Mouse (Mus musculus) limb, embryonic 13.5 days (tissue): Measurements from ENCODE around the gene Malsu1. TPM values are rescaled to one million over a fixed set of nuclear protein-coding genes. Genes with fewer than 3 reads are reported as not detected.

Experiments used
- ATAC-seq: fragments of 200-750 bp; cut with Nextera tagmentation; 2 replicates; pipeline ENCODE4 v1.8.0; 2017; ENCODE audit warnings: low read depth, moderate number of reproducible peaks, moderate TSS enrichment; ENCODE audit not compliant: low FRiP score
- H3K27ac ChIP-seq: fragments of 300-500 bp; sonication (generic); 2 replicates; pipeline ENCODE4 v1.5.1; 2015; ENCODE audit warnings: inconsistent platforms, mild to moderate bottlenecking, moderate library complexity
- H3K27me3 ChIP-seq: fragments of 300-500 bp; sonication (generic); 2 replicates; pipeline ENCODE4 v1.6.1; 2015; ENCODE audit warnings: mild to moderate bottlenecking, inconsistent platforms
- H3K36me3 ChIP-seq: fragments of 300-500 bp; sonication (generic); 2 replicates; pipeline ENCODE4 v1.6.1; 2015; ENCODE audit warnings: inconsistent platforms, mild to moderate bottlenecking, moderate library complexity
- H3K4me1 ChIP-seq: fragments of 300-500 bp; sonication (generic); 2 replicates; pipeline ENCODE4 v1.6.1; 2015; ENCODE audit warnings: inconsistent platforms
- H3K4me2 ChIP-seq: fragments of 300-500 bp; sonication (generic); replicated peaks from 2 replicates; pipeline ENCODE4 v1.6.1; 2015; ENCODE audit warnings: inconsistent platforms, mild to moderate bottlenecking, moderate library complexity
- H3K4me3 ChIP-seq: fragments of 300-500 bp; sonication (generic); 2 replicates; pipeline ENCODE4 v1.5.1; 2015; ENCODE audit warnings: moderate library complexity, mild to moderate bottlenecking, inconsistent platforms
- H3K9ac ChIP-seq: fragments of 300-500 bp; sonication (generic); 2 replicates; pipeline ENCODE4 v1.6.1; 2015; ENCODE audit warnings: mild to moderate bottlenecking, inconsistent platforms
- H3K9me3 ChIP-seq: fragments of 300-500 bp; sonication (generic); 2 replicates; pipeline ENCODE4 v1.6.1; 2016; ENCODE audit warnings: inconsistent platforms
- WGBS: fragments of 180-500 bp; shearing (Covaris S2); methylation state at CpG from one replicate; pipeline ENCODE4 v1.1.7; 2015; 5-methylcytosine and 5-hydroxymethylcytosine counted together
- polyA plus RNA-seq: library from polyadenylated mRNA; unstranded; fragments of >200 nt; fragmentation: Nextera tagmentation; extraction: Ambion mirVana; gene quantifications from 2 replicates; pipeline ENCODE4 v1.2.1, GENCODE M21; 2015

The Malsu1 gene
- polyA plus RNA-seq, 1 experiment from 2014 or later, result 72.7 TPM

- Histone ChIP-seq H3K4me3 (no peak overlapping the region), H3K9me3 (no peaks in the 10 kb centered on the region), H3K27me3 (no peaks in the 10 kb centered on the region), H3K36me3 (peaks cover 34% of the 10 kb centered on the region), H3K4me2 (no peak overlapping the region), H3K4me1 (peaks cover 8% of the 10 kb centered on the region), H3K27ac (no peak overlapping the region), H3K9ac (no peak overlapping the region)
- WGBS, result 76% methylated on average over 8 of the region's 8 CpGs
- no peak for ATAC-seq
These were observed 44.9 kb downstream of the Malsu1 start for GRCm38 (mm10) chr6:49118446-49118845.

- no peak overlapping the region for H3K27ac ChIP-seq
- no peak for ATAC-seq
These were observed 46.0 kb downstream of the Malsu1 start for GRCm38 (mm10) chr6:49119462-49120135.

GRCm38 (mm10) chr6:49120370-49120769, 46.8 kb downstream of the Malsu1 start:
- Histone ChIP-seq H3K36me3 (peaks cover 36% of the 10 kb centered on the region), H3K9ac (no peak overlapping the region), H3K27me3 (no peaks in the 10 kb centered on the region), H3K27ac (no peak overlapping the region), H3K4me3 (no peak overlapping the region), H3K4me1 (no peaks in the 10 kb centered on the region), H3K9me3 (no peaks in the 10 kb centered on the region), H3K4me2 (no peak overlapping the region)
- no peak for ATAC-seq
- WGBS, result 87% methylated on average over 3 of the region's 3 CpGs

More at GRCm38 (mm10) chr6:49119462-49120135, 46.0 kb downstream of the Malsu1 start:
- Histone ChIP-seq H3K4me1 (no peaks in the 10 kb centered on the region), H3K4me3 (no peak overlapping the region), H3K9ac (no peak overlapping the region), H3K9me3 (no peaks in the 10 kb centered on the region), H3K27me3 (no peaks in the 10 kb centered on the region), H3K36me3 (peaks cover 34% of the 10 kb centered on the region), H3K4me2 (no peak overlapping the region)
- WGBS, result 82% methylated on average over 1 of the region's 1 CpGs

- no peak for ATAC-seq
- Histone ChIP-seq H3K36me3 (peaks cover 27% of the 10 kb centered on the region), H3K4me3 (no peak overlapping the region), H3K9me3 (no peaks in the 10 kb centered on the region), H3K9ac (no peak overlapping the region), H3K4me1 (no peaks in the 10 kb centered on the region; the same call in 1 of the 2 replicates), H3K4me2 (no peak overlapping the region), H3K27me3 (no peaks in the 10 kb centered on the region), H3K27ac (no peak overlapping the region)
These were observed 56.7 kb downstream of the Malsu1 start for GRCm38 (mm10) chr6:49130328-49130727.

DNA sequence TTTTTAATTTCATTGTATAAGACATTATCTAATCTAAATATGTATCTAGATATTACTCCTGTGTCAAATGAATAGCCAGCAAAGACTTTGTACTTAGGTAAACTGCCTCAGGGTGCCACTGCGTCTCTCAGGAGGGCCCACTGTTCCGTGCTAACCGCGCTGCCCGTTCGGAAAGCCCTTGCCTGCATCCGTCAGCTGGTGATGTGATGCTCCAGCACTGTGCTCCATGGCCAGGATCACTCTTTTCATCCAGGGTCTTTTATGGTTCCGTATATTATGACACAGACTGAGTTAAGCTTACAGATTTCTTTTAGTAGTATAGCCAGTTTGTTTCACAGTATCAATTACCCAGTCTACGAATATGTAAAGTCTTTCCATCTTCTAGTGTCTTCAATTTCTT, 58.3 kb downstream of the Malsu1 start:
- ATAC-seq, result no peak
- Histone ChIP-seq H3K27ac (no peak overlapping the region), H3K9ac (no peak overlapping the region), H3K9me3 (no peaks in the 10 kb centered on the region), H3K4me1 (peaks cover 8% of the 10 kb centered on the region), H3K36me3 (peaks cover 20% of the 10 kb centered on the region), H3K4me3 (no peak overlapping the region), H3K27me3 (no peaks in the 10 kb centered on the region), H3K4me2 (no peak overlapping the region)
- 85% methylated on average over 9 of the region's 9 CpGs for WGBS

DNA sequence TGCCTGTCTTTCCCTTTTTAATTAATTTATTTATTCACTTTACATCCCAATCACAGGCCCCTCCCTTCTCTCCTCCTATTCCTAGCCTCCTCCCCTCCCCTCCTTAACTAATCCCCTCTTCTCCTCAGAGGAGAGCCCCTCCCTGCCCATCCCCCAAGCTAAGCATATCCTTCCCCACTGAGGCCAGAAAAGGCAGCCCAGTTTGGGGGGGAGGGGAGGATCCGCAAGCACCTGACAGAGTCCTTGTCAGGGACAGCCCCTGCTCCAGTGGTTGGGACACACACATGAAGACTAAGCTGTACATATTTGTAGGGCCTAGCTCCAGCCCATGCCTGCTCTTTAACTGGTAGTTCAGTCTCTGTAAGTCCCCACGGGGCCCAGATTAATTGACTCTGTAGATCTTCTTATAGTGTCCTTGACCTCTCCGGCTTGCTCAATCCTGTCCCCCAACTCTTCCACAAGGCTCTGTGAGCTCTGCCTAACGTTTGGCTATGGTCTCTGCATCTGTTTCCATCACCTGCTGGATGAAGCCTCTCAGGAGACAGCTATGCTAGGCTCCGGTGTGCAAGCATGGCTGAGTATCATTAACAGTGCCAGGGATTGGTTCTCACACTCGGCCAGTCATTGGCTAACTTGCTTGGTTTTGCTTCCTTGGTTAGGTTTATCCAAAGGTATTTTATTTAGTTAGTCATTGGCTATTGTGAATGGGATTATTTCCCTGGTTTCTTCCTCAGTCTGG, 58.9 kb downstream of the Malsu1 start:
- Histone ChIP-seq H3K4me2 (no peak overlapping the region), H3K36me3 (peaks cover 16% of the 10 kb centered on the region), H3K4me3 (no peak overlapping the region), H3K27ac (no peak overlapping the region), H3K4me1 (peaks cover 8% of the 10 kb centered on the region), H3K9me3 (no peaks in the 10 kb centered on the region), H3K27me3 (no peaks in the 10 kb centered on the region), H3K9ac (no peak overlapping the region)
- 66% methylated on average over 6 of the region's 6 CpGs for WGBS
- ATAC-seq, result no peak

Other genes with a start within 250 kb of the Malsu1 start
- 56.6 and 63.0 TPM in 2 replicates for gene Tmem176a, start 232.9 kb upstream of the Malsu1 start, polyA plus RNA-seq
- gene Tmem176b, start 232.3 kb upstream of the Malsu1 start, polyA plus RNA-seq, result 224 and 226 TPM in 2 replicates
- not detected in 2 replicates for gene Aoc1, start 200.9 kb upstream of the Malsu1 start, polyA plus RNA-seq
- gene 1600015I10Rik, start 143.9 kb upstream of the Malsu1 start, polyA plus RNA-seq, result not detected in 2 replicates
- gene Doxl2, start 98.8 kb upstream of the Malsu1 start, polyA plus RNA-seq, result not detected in 2 replicates
- not detected in 2 replicates for gene Svs1, start 86.9 kb upstream of the Malsu1 start, polyA plus RNA-seq
- 0.98 and 1.8 TPM in 2 replicates for gene Gpnmb, start 37.2 kb upstream of the Malsu1 start, polyA plus RNA-seq
- gene Igf2bp3, start 141.2 kb downstream of the Malsu1 start, polyA plus RNA-seq, result 79.9 and 81.4 TPM in 2 replicates
- gene Tra2a, start 190.2 kb downstream of the Malsu1 start, polyA plus RNA-seq, result 131 and 132 TPM in 2 replicates
- 9.8 and 10.1 TPM in 2 replicates for gene Ccdc126, start 245.5 kb downstream of the Malsu1 start, polyA plus RNA-seq